Mouse (Mus musculus) intestine, embryonic 16.5 days (tissue): ENCODE data around the gene 2900026A02Rik. TPM values are rescaled to one million over a fixed set of nuclear protein-coding genes. Genes with fewer than 3 reads are reported as not detected.

ENCODE experiments used
- ATAC-seq: fragments of 200-750 bp; cut with Nextera tagmentation; 2 replicates; pipeline ENCODE4 v1.8.0; 2017; ENCODE audit warnings: moderate TSS enrichment, moderate library complexity
- H3K27ac ChIP-seq: fragments of 300-500 bp; sonication (generic); 2 replicates; pipeline ENCODE4 v1.5.1; 2014; ENCODE audit warnings: mild to moderate bottlenecking, low read length
- H3K27me3 ChIP-seq: fragments of 300-500 bp; sonication (generic); replicated peaks from 2 replicates; pipeline ENCODE4 v1.6.1; 2014; ENCODE audit warnings: low read length, control low read depth, mixed read lengths; ENCODE audit not compliant: control insufficient read depth, insufficient read depth
- H3K36me3 ChIP-seq: fragments of 300-500 bp; sonication (generic); 2 replicates; pipeline ENCODE4 v1.6.1; 2014; ENCODE audit warnings: low read length, control low read depth; ENCODE audit not compliant: control insufficient read depth, insufficient read depth
- H3K4me1 ChIP-seq: fragments of 300-500 bp; sonication (generic); 2 replicates; pipeline ENCODE4 v1.6.1; 2014; ENCODE audit warnings: low read length, control low read depth, mixed read lengths; ENCODE audit not compliant: control insufficient read depth, insufficient read depth
- H3K4me2 ChIP-seq: fragments of 300-500 bp; sonication (generic); 2 replicates; pipeline ENCODE4 v1.6.1; 2014; ENCODE audit warnings: low read depth, low read length, control low read depth
- H3K4me3 ChIP-seq: fragments of 300-500 bp; sonication (generic); 2 replicates; pipeline ENCODE4 v1.5.1; 2014; ENCODE audit warnings: mild to moderate bottlenecking, low read length
- H3K9ac ChIP-seq: fragments of 300-500 bp; sonication (generic); 2 replicates; pipeline ENCODE4 v1.6.1; 2014; ENCODE audit warnings: low read depth, low read length
- H3K9me3 ChIP-seq: fragments of 300-500 bp; sonication (generic); 2 replicates; pipeline ENCODE4 v1.6.1; 2016; ENCODE audit warnings: low read length, control low read depth; ENCODE audit not compliant: control insufficient read depth
- WGBS: fragments of 180-500 bp; shearing (Covaris S2); extraction: QIAGEN DNeasy Blood & Tissue Kit; methylation state at CpG from one replicate; pipeline ENCODE4 v1.1.7; 2014; 5-methylcytosine and 5-hydroxymethylcytosine counted together
- polyA plus RNA-seq: library from polyadenylated mRNA; unstranded; fragments of >200 nt; fragmentation: Nextera tagmentation; extraction: Ambion mirVana; gene quantifications from 2 replicates; pipeline ENCODE4 v1.2.1, GENCODE M21; 2015

The 2900026A02Rik gene
- polyA plus RNA-seq, 1 experiment from 2014 or later = 8.3 TPM

DNA sequence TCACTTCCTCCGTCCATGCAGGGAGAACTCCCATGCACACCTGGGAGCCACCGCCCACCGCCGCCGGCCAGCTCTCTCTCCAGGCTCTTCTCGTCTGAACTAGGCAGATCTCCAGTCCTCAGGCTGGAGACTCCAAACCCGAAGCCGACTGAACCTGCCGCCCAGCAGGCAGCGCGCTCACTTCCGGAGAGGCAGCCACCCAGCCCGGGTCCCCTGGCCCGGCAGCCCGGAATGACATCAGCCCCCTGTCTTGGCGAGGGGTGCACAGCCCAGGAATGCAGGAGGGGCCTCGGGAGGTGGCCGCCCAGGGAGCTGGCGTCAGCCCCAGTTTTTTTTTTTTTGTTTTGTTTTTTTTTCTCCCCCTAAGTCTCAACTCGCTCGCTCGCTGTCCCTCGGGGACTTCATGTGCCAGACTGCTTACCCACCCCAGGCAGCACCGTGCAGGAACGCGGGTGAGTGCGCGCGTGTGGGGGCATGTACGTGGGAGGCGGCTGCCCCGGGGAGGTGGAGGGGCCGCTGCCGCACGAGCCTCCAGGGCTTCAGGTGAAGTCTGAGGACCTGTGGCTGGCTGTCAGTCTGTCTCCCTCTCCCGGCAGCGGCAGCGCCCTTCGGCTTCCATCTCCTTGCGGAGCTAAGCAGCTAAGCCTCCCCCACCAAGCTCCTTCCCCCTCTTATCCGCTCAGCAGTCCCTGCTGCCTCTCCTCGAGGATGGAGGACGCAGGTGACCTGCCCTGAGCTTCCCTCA lies 82.5 kb downstream of the 2900026A02Rik start:
- Histone ChIP-seq H3K36me3 (no peaks in the 10 kb centered on the region), H3K27ac (peak overlapping the region; percentile 88), H3K4me2 (peak overlapping the region; percentile 98), H3K9me3 (no peaks in the 10 kb centered on the region), H3K4me3 (peak overlapping the region; percentile 58), H3K4me1 (peaks cover 29% of the 10 kb centered on the region), H3K9ac (peak overlapping the region; percentile 78), H3K27me3 (no peaks in the 10 kb centered on the region)
- peak; percentile 50 for ATAC-seq
- under 1% methylated on average over 43 of the region's 43 CpGs for WGBS

DNA sequence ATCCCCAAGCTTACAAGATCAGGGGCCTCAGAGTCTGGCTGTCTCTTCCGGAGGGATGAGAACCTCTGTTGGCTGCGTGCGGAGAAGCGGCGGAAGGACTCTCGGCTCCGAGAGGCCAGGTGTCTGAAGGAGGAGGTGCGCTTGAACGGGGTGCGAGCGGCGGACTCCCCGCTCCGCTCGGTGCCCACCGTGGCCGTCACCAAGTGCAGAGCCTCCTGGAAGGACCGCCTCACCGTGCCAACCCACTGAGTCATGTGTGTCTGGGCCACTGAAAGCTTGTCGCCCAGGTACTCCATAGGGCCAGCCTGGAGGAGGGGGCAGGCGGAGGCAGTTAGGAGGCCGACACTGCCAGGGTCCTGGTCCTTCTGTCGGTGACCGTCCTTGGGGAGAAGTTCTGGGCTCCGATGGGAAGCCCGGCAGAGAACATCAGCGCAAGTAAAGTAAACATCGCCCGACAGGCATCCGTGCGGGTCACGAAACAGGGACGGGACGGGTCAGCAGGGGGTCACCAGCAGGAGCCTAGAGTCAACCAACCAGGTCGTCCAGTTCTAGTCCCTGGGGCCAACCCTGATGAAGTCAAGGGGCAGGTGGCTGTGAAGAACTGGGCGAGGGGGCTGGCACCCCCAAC lies 83.2 kb downstream of the 2900026A02Rik start:
- no peaks in the 10 kb centered on the region for H3K36me3 ChIP-seq
- H3K27ac ChIP-seq = peak overlapping the region; percentile 88
- peak overlapping the region; percentile 58 for H3K4me3 ChIP-seq
- 5% methylated on average over 36 of the region's 36 CpGs for WGBS
- peaks cover 36% of the 10 kb centered on the region for H3K4me1 ChIP-seq
- peak overlapping the region; percentile 78 for H3K9ac ChIP-seq
- 0 out of 2 replicates have a peak, but pooled peaks have one; percentile 0 for ATAC-seq
- no peaks in the 10 kb centered on the region for H3K9me3 ChIP-seq
- H3K27me3 ChIP-seq = no peaks in the 10 kb centered on the region
- peak overlapping the region; percentile 98 for H3K4me2 ChIP-seq

GRCm38 (mm10) chr5:113136951-113137487 lies 84.0 kb downstream of the 2900026A02Rik start:
- Histone ChIP-seq H3K27me3 (no peaks in the 10 kb centered on the region), H3K4me1 (peaks cover 40% of the 10 kb centered on the region), H3K27ac (peak overlapping the region; percentile 88), H3K4me2 (peak overlapping the region; percentile 98), H3K9me3 (no peaks in the 10 kb centered on the region), H3K4me3 (peak overlapping the region; percentile 58), H3K9ac (peak overlapping the region; percentile 78), H3K36me3 (no peaks in the 10 kb centered on the region)
- peak; percentile 4 for ATAC-seq
- 43% methylated on average over 13 of the region's 13 CpGs for WGBS

DNA sequence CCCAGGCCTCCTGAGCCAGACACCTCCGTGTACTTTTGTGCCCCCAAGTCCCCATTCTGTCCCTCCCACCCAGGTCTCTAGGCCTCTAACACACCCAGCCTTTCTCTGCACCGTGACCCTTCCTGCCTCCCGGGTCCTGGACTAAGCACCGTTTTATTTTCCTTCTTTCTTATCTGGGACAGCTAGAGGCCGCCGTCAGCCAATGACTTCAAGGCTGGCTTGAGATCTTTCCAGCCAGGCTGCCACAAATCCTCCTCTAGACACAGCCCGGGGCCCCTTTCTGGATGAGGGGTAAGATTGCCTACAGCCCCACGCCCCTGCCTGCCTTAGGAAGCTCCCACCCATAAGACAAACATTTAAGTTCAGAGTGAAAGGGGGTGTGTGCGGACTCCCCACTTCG lies 85.5 kb downstream of the 2900026A02Rik start:
- peak overlapping the region; percentile 58 for H3K4me3 ChIP-seq
- peaks cover 45% of the 10 kb centered on the region for H3K4me1 ChIP-seq
- no peaks in the 10 kb centered on the region for H3K27me3 ChIP-seq
- 22% methylated on average over 10 of the region's 10 CpGs for WGBS
- H3K4me2 ChIP-seq = peak overlapping the region; percentile 98
- no peaks in the 10 kb centered on the region for H3K9me3 ChIP-seq
- H3K27ac ChIP-seq = peak overlapping the region; percentile 97
- ATAC-seq = peak; percentile 32
- H3K36me3 ChIP-seq = no peaks in the 10 kb centered on the region
- peak overlapping the region; percentile 78 for H3K9ac ChIP-seq

DNA sequence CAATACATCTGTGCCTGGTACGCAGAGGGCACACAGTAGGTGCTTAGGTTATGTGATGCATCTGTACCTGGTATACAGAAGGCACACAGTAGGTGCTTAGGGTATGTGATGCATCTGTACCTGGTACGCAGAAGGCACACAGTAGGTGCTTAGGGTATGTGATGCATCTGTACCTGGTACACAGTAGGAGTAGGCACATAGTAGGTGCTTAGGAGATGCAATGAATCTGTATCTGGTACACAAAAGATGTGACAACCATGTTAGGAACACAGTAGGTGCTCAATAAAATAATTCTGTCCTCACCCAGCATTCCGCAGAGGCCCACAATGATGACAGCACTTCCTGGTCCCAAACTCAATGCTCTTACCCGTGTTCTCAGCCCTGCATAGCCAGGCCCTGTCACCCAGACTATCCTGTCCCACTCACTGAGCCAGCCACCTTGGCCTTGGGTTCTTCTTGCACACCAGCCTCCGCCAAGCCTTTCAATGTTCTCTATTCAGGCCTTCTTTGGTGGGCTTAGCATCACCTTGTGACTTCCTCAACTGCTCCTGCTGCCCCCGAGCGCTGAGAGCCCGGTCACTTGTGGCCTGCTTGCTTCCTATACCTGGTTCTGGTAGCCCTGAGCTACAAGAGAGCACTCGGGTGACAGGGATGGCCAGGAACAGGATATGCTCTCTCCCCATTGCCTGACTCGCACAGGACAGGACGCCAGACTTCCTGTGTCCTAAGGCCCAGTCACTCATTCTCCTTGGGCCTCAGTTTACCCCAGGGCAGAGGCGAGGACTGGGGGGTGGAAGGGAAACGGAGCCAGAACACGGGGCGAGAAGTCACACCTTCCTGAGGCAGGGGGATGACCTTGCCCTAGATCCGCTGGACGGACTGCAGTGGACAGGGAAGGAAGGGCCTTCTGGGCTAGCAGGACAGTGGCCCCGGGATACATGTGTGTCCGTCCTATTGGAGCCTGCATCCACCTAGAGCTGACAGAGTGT lies 87.0 kb downstream of the 2900026A02Rik start:
- WGBS = 79% methylated on average over 19 of the region's 19 CpGs
- Histone ChIP-seq H3K4me2 (no peak overlapping the region), H3K27me3 (no peaks in the 10 kb centered on the region), H3K9ac (no peak overlapping the region), H3K36me3 (no peaks in the 10 kb centered on the region), H3K9me3 (no peaks in the 10 kb centered on the region), H3K4me3 (no peak overlapping the region), H3K27ac (peak overlapping the region; percentile 97), H3K4me1 (peaks cover 52% of the 10 kb centered on the region)
- no peak for ATAC-seq

- H3K36me3 ChIP-seq = no peaks in the 10 kb centered on the region
- H3K27ac ChIP-seq = peak overlapping the region; percentile 97
- H3K27me3 ChIP-seq = no peaks in the 10 kb centered on the region
- peak overlapping the region; percentile 30 for H3K4me2 ChIP-seq
- H3K4me3 ChIP-seq = no peak overlapping the region
- peak; percentile 86 for ATAC-seq
- 18% methylated on average over 9 of the region's 9 CpGs for WGBS
- no peaks in the 10 kb centered on the region for H3K9me3 ChIP-seq
- H3K4me1 ChIP-seq = peaks cover 52% of the 10 kb centered on the region
- H3K9ac ChIP-seq = peak overlapping the region; percentile 62
These were observed 88.0 kb downstream of the 2900026A02Rik start for GRCm38 (mm10) chr5:113133080-113133491.

- H3K4me3 ChIP-seq = no peak overlapping the region
- H3K4me2 ChIP-seq = peak overlapping the region; percentile 30
- H3K9me3 ChIP-seq = no peaks in the 10 kb centered on the region
- H3K36me3 ChIP-seq = no peaks in the 10 kb centered on the region
- peak overlapping the region; percentile 62 for H3K9ac ChIP-seq
- peak overlapping the region; percentile 97 for H3K27ac ChIP-seq
- 38% methylated on average over 13 of the region's 13 CpGs for WGBS
- H3K4me1 ChIP-seq = peaks cover 52% of the 10 kb centered on the region
- no peak for ATAC-seq
- H3K27me3 ChIP-seq = no peaks in the 10 kb centered on the region
These were observed 88.4 kb downstream of the 2900026A02Rik start for GRCm38 (mm10) chr5:113132635-113133041.

GRCm38 (mm10) chr5:113128426-113128825 lies 92.6 kb downstream of the 2900026A02Rik start:
- Histone ChIP-seq H3K4me2 (no peak overlapping the region), H3K4me1 (peaks cover 42% of the 10 kb centered on the region), H3K27ac (peak overlapping the region; percentile 47; the same call in 1 of the 2 replicates), H3K27me3 (no peaks in the 10 kb centered on the region), H3K36me3 (no peaks in the 10 kb centered on the region; the same call in 1 of the 2 replicates), H3K4me3 (no peak overlapping the region), H3K9ac (no peak overlapping the region), H3K9me3 (no peaks in the 10 kb centered on the region)
- 57% methylated on average over 4 of the region's 4 CpGs for WGBS
- ATAC-seq = no peak
